Mouse (Mus musculus): ENCODE measurements at regions not wholly inside any gene's neighbourhood (a gene's known extent, or its start where the extent isn't known, plus 50 kb on each side); places are given as distances from the start of the nearest gene placed in this dataset.

DNA sequence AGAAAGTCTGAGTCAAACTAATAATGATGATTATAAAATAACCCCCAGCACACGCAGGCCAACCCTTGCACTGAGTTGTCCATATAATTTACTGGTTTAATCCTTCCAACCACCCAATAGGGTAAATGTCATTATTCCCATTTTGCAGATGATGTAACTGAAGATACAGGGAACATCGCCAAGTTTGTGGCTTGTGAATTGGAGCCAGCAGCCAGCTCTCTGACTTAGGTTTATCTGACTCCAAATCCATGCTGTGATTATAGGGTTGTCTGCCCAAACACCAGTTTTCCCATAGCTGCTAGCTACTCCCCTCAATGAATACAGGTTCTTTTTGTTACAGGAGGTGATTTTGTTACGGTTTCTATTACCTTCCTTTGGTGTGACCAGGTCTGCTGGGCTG, 451.3 kb upstream of the Jarid2 start:
- no peak for TF ChIP-seq CTCF (IDR thresholded peaks at IDR 0.05; ENCODE audit: low read depth)
- no peak for TF ChIP-seq EP300 (IDR thresholded peaks at IDR 0.05; ENCODE audit: low read depth)

Measured in heart, postnatal 0 days (tissue).